24 mouse cellular contexts compared by ENCODE assay signal in the genomic region with DNA sequence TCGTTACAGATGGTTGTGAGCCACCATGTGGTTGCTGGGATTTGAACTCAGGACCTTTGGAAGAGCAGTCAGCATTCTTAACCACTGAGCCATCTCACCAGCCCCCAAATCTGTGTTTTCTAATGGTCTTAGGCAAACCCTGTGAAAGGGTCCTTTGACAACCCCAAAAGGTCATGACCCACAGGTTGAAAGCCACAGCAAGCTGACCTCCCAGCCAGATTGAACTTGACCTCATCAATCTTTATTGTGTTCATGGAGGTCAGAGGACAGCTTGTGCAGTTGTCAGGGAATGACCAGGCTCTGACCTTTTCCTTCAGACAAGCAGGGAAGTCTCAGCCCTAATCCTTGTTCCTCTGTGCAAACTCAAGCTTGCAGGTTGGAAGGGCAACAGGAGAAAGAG. TPM values are rescaled to one million over a fixed set of nuclear protein-coding genes. Genes with fewer than 3 reads are reported as not detected.
A peak's percentile ranks its signal among the peaks of the same experiment; 100 is the strongest.
DNase-seq lines count a peak whose midpoint lies in the region; ATAC-seq and TF ChIP-seq lines count a peak whose summit lies in the region.
"Had no signal": no experiment of that assay in that cellular context is flagged by ENCODE, and none has a peak within 500 bp of the region (broad histone marks: within the 10 kb centered on the region; RNA-seq: fewer than 3 reads in every experiment).

No protein-coding gene starts in this region.

- H3K9ac ChIP-seq in midbrain, postnatal 0 days (replicated peaks; ENCODE audit: low read length, poor library complexity, severe bottlenecking), result no peak overlapping the region
- peak overlapping the region; percentile 86; the same call in 1 of the 2 replicates for H3K9ac ChIP-seq in liver, embryonic 13.5 days
- H3K9ac ChIP-seq in forebrain, embryonic 14.5 days (ENCODE audit: low read length), result no peak overlapping the region
- H3K9ac ChIP-seq: kidney, embryonic 15.5 days; limb, embryonic 13.5 days; lung, embryonic 14.5 days had no signal

- H3K27me3 ChIP-seq in erythroblast, embryonic 14.5 days (ENCODE audit: control insufficient read depth), result no peaks in the 10 kb centered on the region
- H3K27me3 ChIP-seq in midbrain, embryonic 10.5 days (ENCODE audit: low read depth, poor library complexity, severe bottlenecking), result peaks cover 87% of the 10 kb centered on the region
- H3K27me3 ChIP-seq in midbrain, postnatal 0 days (ENCODE audit: insufficient read depth, low read length), result peaks cover 6% of the 10 kb centered on the region; the same call in 1 of the 2 replicates
- no peaks in the 10 kb centered on the region for H3K27me3 ChIP-seq in liver, embryonic 13.5 days
- H3K27me3 ChIP-seq in forebrain, embryonic 14.5 days (replicated peaks; ENCODE audit: control insufficient read depth, insufficient read depth, low read length), result peaks cover 23% of the 10 kb centered on the region

- peak overlapping the region; percentile 2 for H3K4me3 ChIP-seq in erythroblast, embryonic 14.5 days (replicated peaks)
- no peak overlapping the region for H3K4me3 ChIP-seq in midbrain, embryonic 10.5 days
- H3K4me3 ChIP-seq in midbrain, postnatal 0 days (ENCODE audit: low read depth, low read length), result no peak overlapping the region
- peak overlapping the region; percentile 66; the same call in 1 of the 2 replicates for H3K4me3 ChIP-seq in liver, embryonic 13.5 days (replicated peaks)
- no peak overlapping the region for H3K4me3 ChIP-seq in forebrain, embryonic 14.5 days (ENCODE audit: low read depth, low read length)
- H3K4me3 ChIP-seq: embryonic facial prominence, embryonic 10.5 days; kidney, embryonic 15.5 days had no signal

- peaks cover 68% of the 10 kb centered on the region for H3K4me1 ChIP-seq in erythroblast, embryonic 14.5 days (ENCODE audit: control insufficient read depth)
- peaks cover 20% of the 10 kb centered on the region for H3K4me1 ChIP-seq in midbrain, embryonic 10.5 days
- no peaks in the 10 kb centered on the region for H3K4me1 ChIP-seq in midbrain, postnatal 0 days (ENCODE audit: insufficient read depth, low read length)
- peaks cover 52% of the 10 kb centered on the region for H3K4me1 ChIP-seq in liver, embryonic 13.5 days (replicated peaks)
- H3K4me1 ChIP-seq in forebrain, embryonic 14.5 days (ENCODE audit: control insufficient read depth, insufficient read depth, low read length), result no peaks in the 10 kb centered on the region

- no peak for ATAC-seq in erythroblast, adult 5-6 weeks (replicated peaks; ENCODE audit: low FRiP score, poor library complexity, severe bottlenecking)
- ATAC-seq in midbrain, postnatal 0 days (ENCODE audit: low FRiP score), result no peak
- no peak for ATAC-seq in liver, embryonic 13.5 days (ENCODE audit: low read depth)
- ATAC-seq in forebrain, embryonic 14.5 days, result no peak
- ATAC-seq: hindbrain, embryonic 16.5 days; intestine, postnatal 0 days; midbrain, embryonic 16.5 days had no signal

- DNase-seq in midbrain, embryonic 10.5 days (ENCODE audit: low spot score), result peak; percentile 46
- DNase-seq in midbrain, postnatal 0 days (ENCODE audit: low spot score), result no peak
- DNase-seq in liver, embryonic 13.5 days, result no peak
- no peak for DNase-seq in adrenal gland, postnatal 36 days
- DNase-seq in forebrain, embryonic 14.5 days (ENCODE audit: low spot score), result no peak
- DNase-seq: adrenal gland, adult 2 months; cerebellum, adult 11-12 months; cerebellum, postnatal 14 days; gastrocnemius, postnatal 36 days; heart, postnatal 4 days; kidney, postnatal 36 days; layer of hippocampus, postnatal 36 days; lung, embryonic 14.5 days; lung, postnatal 36 days; thymus, adult 18-20 months; thymus, postnatal 36 days had no signal

- WGBS in midbrain, embryonic 10.5 days, result 77% methylated on average over 1 of the region's 1 CpGs
- 71% methylated on average over 1 of the region's 1 CpGs for WGBS in midbrain, postnatal 0 days
- 84% methylated on average over 1 of the region's 1 CpGs for WGBS in liver, embryonic 13.5 days (ENCODE audit: insufficient replicate concordance)
- WGBS in forebrain, embryonic 14.5 days, result 81% methylated on average over 1 of the region's 1 CpGs

- H3K4me2 ChIP-seq in midbrain, postnatal 0 days (ENCODE audit: low read depth, low read length, poor library complexity, severe bottlenecking), result no peak overlapping the region
- H3K4me2 ChIP-seq in liver, embryonic 13.5 days, result peak overlapping the region; percentile 95
- no peak overlapping the region for H3K4me2 ChIP-seq in forebrain, embryonic 14.5 days (ENCODE audit: low read length)
- H3K4me2 ChIP-seq: kidney, embryonic 15.5 days had no signal

- H3K27ac ChIP-seq in midbrain, embryonic 10.5 days (replicated peaks), result no peak overlapping the region
- no peak overlapping the region for H3K27ac ChIP-seq in midbrain, postnatal 0 days (ENCODE audit: low read depth, low read length)
- H3K27ac ChIP-seq in liver, embryonic 13.5 days, result peak overlapping the region; percentile 100; the same call in 1 of the 2 replicates
- no peak overlapping the region for H3K27ac ChIP-seq in forebrain, embryonic 14.5 days (ENCODE audit: low read depth, low read length)
- H3K27ac ChIP-seq: embryonic facial prominence, embryonic 10.5 days; kidney, embryonic 15.5 days; limb, embryonic 13.5 days had no signal

- no peaks in the 10 kb centered on the region for H3K9me3 ChIP-seq in erythroblast, embryonic 14.5 days (ENCODE audit: control insufficient read depth, low read length)
- no peaks in the 10 kb centered on the region for H3K9me3 ChIP-seq in midbrain, embryonic 10.5 days (replicated peaks)
- H3K9me3 ChIP-seq in midbrain, postnatal 0 days (ENCODE audit: low read length), result no peaks in the 10 kb centered on the region
- H3K9me3 ChIP-seq in liver, embryonic 13.5 days (replicated peaks), result no peaks in the 10 kb centered on the region
- no peaks in the 10 kb centered on the region for H3K9me3 ChIP-seq in forebrain, embryonic 14.5 days (replicated peaks; ENCODE audit: control insufficient read depth, low read length)
- H3K9me3 ChIP-seq: embryonic facial prominence, embryonic 10.5 days; kidney, embryonic 15.5 days; limb, embryonic 13.5 days had no signal

- peaks cover 9% of the 10 kb centered on the region for H3K36me3 ChIP-seq in erythroblast, embryonic 14.5 days (ENCODE audit: control insufficient read depth)
- H3K36me3 ChIP-seq in midbrain, embryonic 10.5 days, result no peaks in the 10 kb centered on the region
- H3K36me3 ChIP-seq in midbrain, postnatal 0 days (ENCODE audit: insufficient read depth, low read length), result no peaks in the 10 kb centered on the region
- no peaks in the 10 kb centered on the region for H3K36me3 ChIP-seq in liver, embryonic 13.5 days
- no peaks in the 10 kb centered on the region for H3K36me3 ChIP-seq in forebrain, embryonic 14.5 days (ENCODE audit: control insufficient read depth, insufficient read depth, low read length)
- H3K36me3 ChIP-seq: embryonic facial prominence, embryonic 10.5 days; kidney, embryonic 15.5 days; limb, embryonic 13.5 days had no signal

- TF ChIP-seq CTCF in midbrain, postnatal 0 days (IDR thresholded peaks at IDR 0.05), result no peak

RNA-seq across cellular contexts. Expression of a gene that starts 10.3 kb away (rescaled TPM):
- 0.77 and 1.1 TPM in 2 replicates for polyA plus RNA-seq in erythroblast, embryonic 14.5 days (2012)
- 144 and 152 TPM in 2 replicates for total RNA-seq in erythroblast, adult 5-6 weeks (2015; ENCODE audit: low replicate concordance)
- total RNA-seq in erythroblast, adult 5-6 weeks (2017; ENCODE audit: low replicate concordance), result 291 and 438 TPM in 2 replicates
- polyA plus RNA-seq in midbrain, embryonic 10.5 days (2016; fragmentation: Nextera tagmentation; extraction: Ambion mirVana), result 26.1 and 26.6 TPM in 2 replicates
- total RNA-seq in midbrain, postnatal 0 days (2014; rRNA removed), result 14.8 and 23.7 TPM in 2 replicates
- 8.8 and 9.9 TPM in 2 replicates for polyA plus RNA-seq in midbrain, postnatal 0 days (2015; fragmentation: Nextera tagmentation; extraction: Ambion mirVana)
- 24.9 and 30.0 TPM in 2 replicates for polyA plus RNA-seq in liver, embryonic 13.5 days (2015; fragmentation: Nextera tagmentation; extraction: Ambion mirVana)
- 10 to 100 TPM; 81.7 to 88.7 TPM for total RNA-seq in adrenal gland, postnatal 36 days (2021)
- 20.7 and 21.2 TPM in 2 replicates for polyA plus RNA-seq in forebrain, embryonic 14.5 days (2014; fragmentation: Nextera tagmentation; extraction: Ambion mirVana)

Comparison
In these comparisons a context has a peak if more than half of its experiments do, and no peak if none do; other contexts are left out.
1. H3K4me3 ChIP-seq: peak in erythroblast, embryonic 14.5 days (single experiment) and liver, embryonic 13.5 days (single experiment); none in midbrain, embryonic 10.5 days (single experiment), midbrain, postnatal 0 days (single experiment) and forebrain, embryonic 14.5 days (single experiment).